Mouse (Mus musculus) hindbrain, embryonic 12.5 days (tissue): Measurements from ENCODE around the gene Tedc2. TPM values are rescaled to one million over a fixed set of nuclear protein-coding genes. Genes with fewer than 3 reads are reported as not detected.

Source experiments
- ATAC-seq: fragments of 200-750 bp; cut with Nextera tagmentation; 2 replicates; pipeline ENCODE4 v1.8.0; 2017; ENCODE audit warnings: moderate TSS enrichment; ENCODE audit not compliant: low FRiP score
- H3K27ac ChIP-seq: fragments of 300-500 bp; sonication (generic); 2 replicates; pipeline ENCODE4 v1.5.1; 2016; ENCODE audit warnings: mild to moderate bottlenecking
- H3K27me3 ChIP-seq: fragments of 300-500 bp; sonication (generic); 2 replicates; pipeline ENCODE4 v1.6.1; 2016; ENCODE audit warnings: mild to moderate bottlenecking
- H3K36me3 ChIP-seq: fragments of 300-500 bp; sonication (generic); 2 replicates; pipeline ENCODE4 v1.6.1; 2016; ENCODE audit warnings: mild to moderate bottlenecking
- H3K4me1 ChIP-seq: fragments of 300-500 bp; sonication (generic); 2 replicates; pipeline ENCODE4 v1.6.1; 2016
- H3K4me2 ChIP-seq: fragments of 300-500 bp; sonication (generic); replicated peaks from 2 replicates; pipeline ENCODE4 v1.6.1; 2016; ENCODE audit warnings: mild to moderate bottlenecking
- H3K4me3 ChIP-seq: fragments of 300-500 bp; sonication (generic); 2 replicates; pipeline ENCODE4 v1.5.1; 2016; ENCODE audit warnings: mild to moderate bottlenecking
- H3K9ac ChIP-seq: fragments of 300-500 bp; sonication (generic); 2 replicates; pipeline ENCODE4 v1.6.1; 2016; ENCODE audit warnings: mild to moderate bottlenecking, moderate library complexity
- H3K9me3 ChIP-seq: fragments of 300-500 bp; sonication (generic); replicated peaks from 2 replicates; pipeline ENCODE4 v1.6.1; 2016; ENCODE audit warnings: mild to moderate bottlenecking
- WGBS: fragments of 180-500 bp; shearing (Covaris S2); methylation state at CpG from one replicate; pipeline ENCODE4 v1.1.7; 2016; 5-methylcytosine and 5-hydroxymethylcytosine counted together
- polyA plus RNA-seq: library from polyadenylated mRNA; unstranded; fragments of >200 nt; fragmentation: Nextera tagmentation; extraction: Ambion mirVana; gene quantifications from 2 replicates; pipeline ENCODE4 v1.2.1, GENCODE M21; 2016

Tedc2 gene
- polyA plus RNA-seq, 1 experiment from 2014 or later = 14.8 TPM

DNA sequence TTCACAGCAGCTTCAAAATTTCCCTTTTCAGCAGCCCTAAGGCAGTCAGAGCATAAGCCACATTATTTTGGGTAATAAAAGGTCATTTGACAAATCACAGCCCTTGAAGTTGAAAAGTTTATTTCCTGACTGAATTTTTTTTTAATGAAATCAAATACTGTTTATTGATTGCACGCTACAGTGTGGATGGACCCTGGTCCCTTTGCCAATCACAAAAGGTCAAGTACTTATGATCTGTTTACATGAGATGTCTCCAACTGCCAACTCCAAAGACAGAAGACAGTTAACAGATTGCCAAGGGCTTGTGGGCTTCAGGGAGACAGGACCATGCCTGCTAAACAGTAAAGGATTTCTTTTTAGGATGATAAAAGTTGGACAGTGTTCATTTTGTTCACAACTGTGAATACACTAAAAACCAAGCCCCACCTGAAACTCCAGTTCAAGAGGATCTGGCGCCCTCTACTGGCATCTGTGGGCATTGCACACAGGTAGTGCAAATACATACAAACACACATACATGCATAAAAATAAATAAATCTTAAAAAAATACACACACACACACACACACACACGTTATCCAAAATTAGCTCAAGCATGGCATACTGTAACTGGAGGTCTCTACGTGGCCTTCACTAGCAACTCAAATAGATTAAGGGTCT, 22.8 kb upstream of the Tedc2 start:
- Histone ChIP-seq H3K4me1 (no peaks in the 10 kb centered on the region), H3K9ac (no peak overlapping the region), H3K4me3 (no peak overlapping the region), H3K27ac (no peak overlapping the region), H3K36me3 (peaks cover 80% of the 10 kb centered on the region), H3K9me3 (0 out of 2 replicates have a peak, but pooled peaks cover 7% of the 10 kb centered on the region), H3K27me3 (no peaks in the 10 kb centered on the region), H3K4me2 (no peak overlapping the region)
- no peak for ATAC-seq
- WGBS = 90% methylated on average over 4 of the region's 4 CpGs

DNA sequence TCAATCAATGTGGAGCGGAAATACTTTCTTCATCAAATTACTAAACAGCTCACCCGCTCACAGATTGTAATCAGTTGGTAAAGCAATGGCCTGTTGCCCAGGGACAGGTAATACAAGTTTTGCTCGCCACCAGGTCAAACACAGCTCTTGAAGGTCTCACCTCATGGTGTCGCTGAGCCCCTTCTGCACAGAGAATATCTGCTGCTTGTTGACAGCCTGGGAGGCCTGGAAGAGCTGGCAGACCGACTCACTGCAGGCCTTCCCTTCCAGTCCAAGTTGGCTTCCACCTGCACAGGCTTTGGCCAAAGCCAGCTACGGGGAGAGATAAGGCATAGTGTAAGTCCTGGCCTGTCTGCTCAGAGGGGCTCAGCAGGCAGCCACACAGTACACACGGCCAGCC, 16.3 kb upstream of the Tedc2 start:
- peaks cover 95% of the 10 kb centered on the region for H3K36me3 ChIP-seq
- H3K4me1 ChIP-seq = no peaks in the 10 kb centered on the region
- no peak overlapping the region for H3K27ac ChIP-seq
- no peak overlapping the region for H3K4me2 ChIP-seq
- H3K9me3 ChIP-seq = no peaks in the 10 kb centered on the region
- H3K4me3 ChIP-seq = no peak overlapping the region
- ATAC-seq = no peak
- H3K27me3 ChIP-seq = no peaks in the 10 kb centered on the region
- H3K9ac ChIP-seq = no peak overlapping the region
- 94% methylated on average over 7 of the region's 7 CpGs for WGBS

DNA sequence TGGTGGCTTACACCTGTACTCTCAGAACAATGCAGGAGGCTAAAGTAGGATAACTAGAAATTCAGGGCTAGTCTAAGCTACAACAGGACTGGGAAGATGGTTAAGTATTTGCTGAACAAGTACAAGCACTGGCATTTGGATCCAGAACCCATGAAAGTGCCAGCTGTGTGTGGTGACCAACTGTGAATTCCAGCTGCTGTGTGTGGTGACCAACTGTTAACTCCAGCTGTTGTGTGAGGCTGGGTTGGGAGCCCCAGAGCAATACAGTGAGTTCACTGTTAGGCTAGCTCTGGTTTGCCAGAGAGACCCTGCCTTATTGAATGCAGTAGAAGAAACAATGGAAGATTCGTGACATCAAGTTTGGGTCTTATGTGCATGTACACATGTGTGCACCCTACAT, 15.8 kb upstream of the Tedc2 start:
- Histone ChIP-seq H3K4me2 (no peak overlapping the region), H3K4me1 (no peaks in the 10 kb centered on the region), H3K4me3 (no peak overlapping the region), H3K27me3 (no peaks in the 10 kb centered on the region), H3K36me3 (peaks cover 94% of the 10 kb centered on the region), H3K9me3 (no peaks in the 10 kb centered on the region), H3K9ac (no peak overlapping the region), H3K27ac (no peak overlapping the region)
- 90% methylated on average over 1 of the region's 1 CpGs for WGBS
- no peak for ATAC-seq

DNA sequence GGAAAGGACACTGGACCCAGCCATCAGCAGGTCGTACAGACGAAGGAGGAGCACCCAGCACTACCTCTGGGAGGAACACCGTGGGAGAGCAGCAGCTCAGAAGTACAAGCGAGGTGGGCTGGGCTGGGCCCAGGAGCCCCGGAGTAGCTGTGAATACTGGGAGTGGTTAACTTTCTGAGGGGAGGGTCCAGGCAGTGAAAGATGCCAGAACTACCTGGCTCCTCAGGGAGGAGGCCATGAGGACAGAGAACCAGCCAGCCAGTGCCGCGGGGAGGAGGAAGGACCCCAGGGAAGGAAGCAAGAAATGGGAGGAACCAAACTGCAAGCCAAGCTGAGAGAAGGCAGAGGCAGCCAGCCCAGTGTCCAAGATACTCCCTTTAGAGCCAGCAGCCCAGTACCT, 7.3 kb upstream of the Tedc2 start:
- Histone ChIP-seq H3K4me2 (no peak overlapping the region), H3K36me3 (peaks cover 94% of the 10 kb centered on the region), H3K27me3 (no peaks in the 10 kb centered on the region), H3K9me3 (no peaks in the 10 kb centered on the region), H3K4me1 (no peaks in the 10 kb centered on the region), H3K9ac (no peak overlapping the region), H3K4me3 (no peak overlapping the region), H3K27ac (no peak overlapping the region)
- ATAC-seq = no peak
- 91% methylated on average over 7 of the region's 7 CpGs for WGBS

DNA sequence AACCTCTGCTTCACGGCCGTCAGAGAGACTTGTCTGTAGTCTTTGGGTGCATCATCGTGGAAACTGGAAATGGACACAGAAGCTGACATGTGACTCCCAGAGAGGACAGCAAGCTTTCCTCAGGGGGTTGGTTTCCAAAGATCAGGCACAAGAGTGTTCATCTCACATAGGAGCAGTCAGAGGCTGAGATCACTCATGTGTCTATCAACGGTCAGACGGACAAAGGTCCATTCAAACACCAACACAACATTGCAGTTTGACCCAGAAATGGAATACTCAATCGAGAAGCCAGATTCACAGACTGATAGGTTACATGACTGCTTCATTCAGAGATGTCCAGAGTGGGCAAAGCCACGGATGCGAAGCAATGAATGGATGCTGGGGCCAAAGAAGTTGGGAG, 6.1 kb upstream of the Tedc2 start:
- ATAC-seq = no peak
- H3K36me3 ChIP-seq = peaks cover 87% of the 10 kb centered on the region
- H3K9ac ChIP-seq = no peak overlapping the region
- H3K4me1 ChIP-seq = no peaks in the 10 kb centered on the region
- no peaks in the 10 kb centered on the region for H3K27me3 ChIP-seq
- no peak overlapping the region for H3K4me2 ChIP-seq
- no peaks in the 10 kb centered on the region for H3K9me3 ChIP-seq
- WGBS = 87% methylated on average over 8 of the region's 8 CpGs
- no peak overlapping the region for H3K4me3 ChIP-seq
- no peak overlapping the region for H3K27ac ChIP-seq

DNA sequence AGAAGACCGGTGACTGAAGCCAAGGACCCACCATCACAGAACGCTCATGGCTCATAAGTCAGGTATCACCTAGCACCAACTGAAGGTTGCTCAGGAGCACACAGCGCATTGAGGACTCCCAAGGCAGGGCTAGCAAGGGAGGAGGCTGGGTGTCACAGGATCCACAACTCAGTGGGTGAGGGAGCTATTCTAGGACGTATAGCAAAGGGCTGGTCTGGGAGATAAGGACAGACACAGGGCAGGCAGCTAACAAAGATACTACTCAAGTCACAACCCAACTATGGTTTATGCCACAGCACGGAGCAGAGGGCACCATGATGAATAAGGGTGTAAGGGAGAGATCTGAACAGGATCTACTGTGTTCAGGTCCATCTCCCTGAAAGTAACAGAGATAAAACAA, 5.2 kb upstream of the Tedc2 start:
- ATAC-seq = no peak
- WGBS = 93% methylated on average over 5 of the region's 5 CpGs
- no peaks in the 10 kb centered on the region for H3K9me3 ChIP-seq
- H3K9ac ChIP-seq = no peak overlapping the region
- no peaks in the 10 kb centered on the region for H3K27me3 ChIP-seq
- no peak overlapping the region for H3K4me3 ChIP-seq
- no peak overlapping the region for H3K4me2 ChIP-seq
- H3K4me1 ChIP-seq = peaks cover 4% of the 10 kb centered on the region
- peaks cover 79% of the 10 kb centered on the region for H3K36me3 ChIP-seq
- H3K27ac ChIP-seq = no peak overlapping the region

DNA sequence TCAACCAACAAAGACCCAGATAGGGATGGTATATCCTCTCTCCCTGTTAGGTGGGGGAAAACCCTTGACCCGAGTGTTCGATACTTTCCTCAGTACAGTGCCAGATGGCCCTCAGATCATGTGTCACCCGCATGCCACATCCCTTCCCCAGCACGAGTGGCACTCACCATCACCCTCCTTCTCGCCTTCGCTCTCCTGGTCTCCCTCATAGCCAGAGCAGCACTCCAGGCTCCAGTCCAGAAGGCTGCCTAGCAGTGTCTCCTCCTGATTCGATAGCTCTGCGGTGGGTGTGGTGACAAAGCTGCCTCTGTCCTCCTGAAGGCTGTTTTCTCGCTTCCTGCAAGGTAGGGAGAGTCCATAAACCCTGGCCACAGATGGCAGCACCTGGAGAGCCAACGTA, 4.1 kb upstream of the Tedc2 start:
- no peaks in the 10 kb centered on the region for H3K9me3 ChIP-seq
- H3K36me3 ChIP-seq = peaks cover 68% of the 10 kb centered on the region
- no peak overlapping the region for H3K9ac ChIP-seq
- WGBS = 90% methylated on average over 10 of the region's 10 CpGs
- no peak overlapping the region for H3K4me2 ChIP-seq
- no peaks in the 10 kb centered on the region for H3K27me3 ChIP-seq
- H3K27ac ChIP-seq = no peak overlapping the region
- ATAC-seq = no peak
- no peak overlapping the region for H3K4me3 ChIP-seq
- peaks cover 9% of the 10 kb centered on the region for H3K4me1 ChIP-seq

DNA sequence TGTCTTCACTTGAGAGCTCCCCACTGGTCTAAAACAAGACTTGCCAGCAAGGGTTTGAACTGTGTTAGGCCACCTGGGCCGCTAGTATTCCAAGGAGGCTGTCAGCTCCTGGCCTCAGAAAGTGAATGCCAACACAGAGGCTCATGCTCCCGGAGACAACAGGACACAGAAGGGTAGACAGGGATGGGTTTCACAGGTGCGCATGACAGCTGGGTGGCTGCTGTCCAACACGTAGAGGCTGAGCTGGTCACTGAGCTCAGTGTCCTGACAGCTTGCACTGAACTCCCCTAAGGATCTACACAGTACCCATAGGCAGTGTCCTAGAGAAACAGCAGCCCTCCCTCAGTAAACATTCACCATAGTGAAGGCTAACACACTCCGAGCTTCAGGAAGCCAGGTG, 2.9 kb upstream of the Tedc2 start:
- Histone ChIP-seq H3K27ac (no peak overlapping the region), H3K9ac (no peak overlapping the region), H3K4me2 (no peak overlapping the region), H3K4me1 (peaks cover 14% of the 10 kb centered on the region), H3K27me3 (no peaks in the 10 kb centered on the region), H3K9me3 (no peaks in the 10 kb centered on the region), H3K4me3 (no peak overlapping the region), H3K36me3 (peaks cover 58% of the 10 kb centered on the region)
- WGBS = 91% methylated on average over 5 of the region's 5 CpGs
- no peak for ATAC-seq

DNA sequence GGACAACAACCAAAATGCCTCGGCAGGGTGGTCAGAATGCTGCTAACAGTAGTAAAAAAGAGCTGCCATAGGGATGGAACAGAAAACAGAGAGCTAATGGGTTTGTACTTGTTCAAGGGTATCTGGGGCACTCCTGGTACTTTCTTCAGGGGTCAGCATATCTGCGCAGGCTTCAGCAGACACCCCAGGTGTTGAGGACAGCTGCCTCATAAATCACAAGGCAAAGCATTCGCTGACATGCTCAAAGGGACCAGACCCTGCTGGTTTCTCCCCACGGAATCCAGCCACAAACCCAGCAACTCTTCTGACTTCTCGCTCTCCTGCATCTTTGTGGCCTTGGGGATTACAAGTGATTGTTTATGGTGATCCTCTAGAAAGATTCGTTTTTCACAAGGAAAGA, 2.0 kb upstream of the Tedc2 start:
- no peak overlapping the region for H3K27ac ChIP-seq
- no peak overlapping the region for H3K4me3 ChIP-seq
- H3K4me2 ChIP-seq = no peak overlapping the region
- H3K27me3 ChIP-seq = no peaks in the 10 kb centered on the region
- no peaks in the 10 kb centered on the region for H3K9me3 ChIP-seq
- no peak overlapping the region for H3K9ac ChIP-seq
- 83% methylated on average over 6 of the region's 6 CpGs for WGBS
- peaks cover 14% of the 10 kb centered on the region for H3K4me1 ChIP-seq
- H3K36me3 ChIP-seq = peaks cover 57% of the 10 kb centered on the region
- no peak for ATAC-seq

DNA sequence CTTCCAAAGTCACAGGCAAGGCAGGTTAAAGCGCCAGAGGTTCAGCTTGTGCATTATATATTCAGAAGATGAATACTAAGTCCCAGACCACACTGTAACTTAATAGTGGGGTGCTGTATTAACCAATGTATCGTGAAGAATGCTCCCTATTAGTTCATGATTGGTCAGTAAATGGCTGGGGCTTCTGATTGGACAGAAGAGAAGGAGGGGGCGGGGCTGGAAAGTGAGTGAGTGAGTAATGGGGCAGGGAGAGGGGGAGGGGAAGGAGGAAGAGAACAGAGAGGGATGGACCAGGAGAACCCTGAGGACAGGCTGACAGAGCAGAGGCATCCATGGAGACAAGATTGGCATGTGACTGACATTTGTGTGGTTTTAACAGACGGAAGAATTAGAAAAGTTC, 3.8 kb downstream of the Tedc2 start:
- Histone ChIP-seq H3K4me2 (no peak overlapping the region), H3K27ac (no peak overlapping the region), H3K27me3 (no peaks in the 10 kb centered on the region), H3K4me3 (no peak overlapping the region), H3K9me3 (no peaks in the 10 kb centered on the region), H3K4me1 (peaks cover 21% of the 10 kb centered on the region), H3K36me3 (peaks cover 35% of the 10 kb centered on the region), H3K9ac (no peak overlapping the region)
- ATAC-seq = no peak
- WGBS = 62% methylated on average over 4 of the region's 4 CpGs

DNA sequence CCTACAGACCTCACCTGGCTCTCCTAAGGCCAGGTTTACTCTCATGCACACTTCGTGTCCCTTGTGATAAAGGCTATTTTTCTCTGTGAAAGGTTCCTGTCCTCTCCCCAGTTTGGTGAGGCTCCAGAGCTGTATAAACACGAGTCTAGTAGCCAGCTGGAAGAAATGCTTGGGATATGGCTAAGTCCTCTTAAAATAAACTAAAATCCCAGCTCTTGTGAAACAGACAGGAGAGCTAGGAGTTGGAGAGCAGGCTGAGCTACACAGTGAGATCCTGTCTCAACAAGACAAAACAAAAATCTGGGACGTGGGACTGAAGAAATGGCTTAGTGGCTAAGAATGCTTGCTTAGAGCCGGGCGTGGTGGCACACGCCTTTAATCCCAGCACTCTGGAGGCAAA, 7.5 kb downstream of the Tedc2 start:
- Histone ChIP-seq H3K4me1 (peaks cover 43% of the 10 kb centered on the region), H3K9ac (no peak overlapping the region), H3K27me3 (peaks cover 13% of the 10 kb centered on the region), H3K27ac (no peak overlapping the region), H3K4me3 (no peak overlapping the region), H3K9me3 (no peaks in the 10 kb centered on the region), H3K4me2 (no peak overlapping the region), H3K36me3 (peaks cover 32% of the 10 kb centered on the region)
- whole genome bisulfite sequencing = 81% methylated on average over 6 of the region's 6 CpGs
- ATAC-seq = no peak

DNA sequence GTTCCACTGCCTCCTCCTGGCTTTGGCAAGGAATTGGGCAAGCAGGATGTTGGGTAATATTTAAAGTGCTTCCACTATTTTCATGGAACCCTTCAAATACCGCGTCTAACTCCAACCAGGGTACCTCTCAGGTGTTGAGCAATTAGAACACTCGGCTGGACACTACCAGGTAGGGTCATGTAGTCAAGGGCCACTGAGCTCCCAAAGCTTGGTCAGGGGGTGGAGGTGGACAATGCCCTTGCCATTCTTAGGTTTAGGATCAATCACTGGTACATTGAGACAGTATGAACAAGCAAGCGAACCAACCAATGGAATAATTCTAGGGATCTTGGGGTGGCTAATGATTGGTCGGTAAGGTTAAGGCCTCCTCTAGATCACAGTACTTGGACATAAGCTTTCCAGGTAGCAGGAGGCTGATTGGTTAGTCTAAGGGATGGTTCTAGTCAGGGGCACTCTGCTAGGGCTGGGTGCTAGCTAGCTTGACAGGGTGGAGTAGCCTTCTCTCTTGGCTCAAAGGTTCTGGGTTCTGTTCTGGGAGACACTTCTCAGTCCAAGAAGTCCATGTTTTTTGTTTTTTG, 8.1 kb downstream of the Tedc2 start:
- peaks cover 26% of the 10 kb centered on the region for H3K36me3 ChIP-seq
- 29% methylated on average over 5 of the region's 5 CpGs for WGBS
- no peak overlapping the region for H3K27ac ChIP-seq
- peaks cover 20% of the 10 kb centered on the region for H3K27me3 ChIP-seq
- no peaks in the 10 kb centered on the region for H3K9me3 ChIP-seq
- H3K4me3 ChIP-seq = peak overlapping the region; percentile 53
- H3K9ac ChIP-seq = no peak overlapping the region
- peaks cover 50% of the 10 kb centered on the region for H3K4me1 ChIP-seq
- peak overlapping the region; percentile 96 for H3K4me2 ChIP-seq
- ATAC-seq = 0 out of 2 replicates have a peak, but pooled peaks have one; percentile 1
